Mouse (Mus musculus) megakaryocyte progenitor cell, adult 5-6 weeks (primary cell): Measurements from ENCODE around the gene Fam136a. TPM values are rescaled to one million over a fixed set of nuclear protein-coding genes. Genes with fewer than 3 reads are reported as not detected.
A peak's percentile ranks its signal among the peaks of the same experiment; 100 is the strongest.

Experiments
- ATAC-seq: replicated peaks from 2 replicates; pipeline ENCODE4 v1.8.0; 2016; ENCODE audit warnings: mild to moderate bottlenecking, moderate TSS enrichment, inconsistent platforms; ENCODE audit not compliant: poor library complexity
- total RNA-seq, 2 experiments: library from RNA; stranded (forward) in 1 of 2; stranded (reverse) in 1 of 2; fragments of 157-497, 149-512 nt in 1 of 2; fragments of 200-1000 nt in 1 of 2; gene quantifications; 2 replicates each; pipeline versions ENCODE4 v1.2.3 to v1.2.4; 2015 to 2017

Fam136a gene
- total RNA-seq, 2 experiments from 2014 or later, result 55.2 to 78.4 TPM

- peak; percentile 22 for ATAC-seq
Observed at GRCm38 (mm10) chr6:86395969-86396368, 30.5 kb downstream of the Fam136a start.

DNA sequence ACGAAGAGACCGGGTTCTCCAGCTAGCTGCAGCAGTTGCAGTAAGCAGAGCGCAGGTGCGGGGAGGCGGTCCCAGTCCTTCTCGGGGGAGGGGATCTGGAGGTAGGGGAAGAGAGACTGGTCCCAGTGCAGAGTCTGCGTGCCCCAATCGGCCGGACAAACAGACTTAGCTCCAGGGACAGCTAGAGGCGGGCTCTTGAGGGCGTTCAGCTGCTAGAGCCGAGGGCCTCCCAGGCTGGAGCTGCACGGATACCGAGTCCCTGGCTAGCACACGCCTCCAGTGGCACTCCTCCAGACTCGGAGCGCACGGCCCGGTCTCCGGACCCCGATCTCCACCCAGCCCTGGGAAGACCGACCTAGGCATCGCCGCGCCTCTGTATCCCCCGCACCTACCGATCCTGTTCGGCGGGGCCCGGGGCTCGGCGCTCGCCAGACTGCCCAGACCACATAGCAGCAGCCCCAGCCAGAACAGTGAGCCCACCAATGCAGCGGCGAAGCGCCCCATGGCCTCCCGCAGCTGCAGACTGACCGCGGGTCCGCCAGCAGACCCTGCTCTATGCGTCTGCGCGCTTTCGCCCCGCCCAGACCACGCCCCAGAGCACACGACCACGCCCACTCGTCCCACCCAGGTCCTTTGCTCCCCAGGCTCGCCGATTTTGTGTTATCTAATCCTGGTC is 31.3 kb downstream of the Fam136a start, which contains the start of gene Pcyox1:
Pcyox1 (minus strand) TSS at position 574 of the 676 bp plus-strand sequence.
- ATAC-seq, result peak; percentile 79

- no peak for ATAC-seq
Observed at GRCm38 (mm10) chr6:86397257-86397980, 32.0 kb downstream of the Fam136a start.

DNA sequence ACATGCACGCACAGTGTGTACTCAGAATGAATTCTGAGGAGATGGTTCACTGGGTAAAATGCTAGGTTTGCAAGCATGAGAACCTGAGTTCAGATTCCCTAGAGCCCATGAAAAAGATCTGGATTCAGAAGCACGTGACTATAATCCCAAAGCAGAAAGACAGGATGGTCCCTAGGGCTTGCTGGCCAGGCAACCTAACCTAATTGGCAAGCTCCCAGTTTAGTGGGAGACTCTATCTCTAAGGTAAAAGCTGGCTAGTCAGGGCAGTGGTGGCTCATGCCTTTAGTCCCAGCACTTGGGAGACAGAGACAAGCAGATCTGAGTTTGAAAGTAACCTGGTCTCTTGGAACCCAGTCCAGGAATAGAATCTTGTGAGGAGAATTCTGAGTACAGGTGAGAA is 33.5 kb downstream of the Fam136a start:
- ATAC-seq, result no peak

GRCm38 (mm10) chr6:86399995-86400394 is 34.5 kb downstream of the Fam136a start:
- ATAC-seq, result no peak

GRCm38 (mm10) chr6:86400972-86401371 is 35.5 kb downstream of the Fam136a start:
- ATAC-seq, result peak; percentile 59

- ATAC-seq, result no peak
Observed at GRCm38 (mm10) chr6:86402681-86403607, 37.5 kb downstream of the Fam136a start.

DNA sequence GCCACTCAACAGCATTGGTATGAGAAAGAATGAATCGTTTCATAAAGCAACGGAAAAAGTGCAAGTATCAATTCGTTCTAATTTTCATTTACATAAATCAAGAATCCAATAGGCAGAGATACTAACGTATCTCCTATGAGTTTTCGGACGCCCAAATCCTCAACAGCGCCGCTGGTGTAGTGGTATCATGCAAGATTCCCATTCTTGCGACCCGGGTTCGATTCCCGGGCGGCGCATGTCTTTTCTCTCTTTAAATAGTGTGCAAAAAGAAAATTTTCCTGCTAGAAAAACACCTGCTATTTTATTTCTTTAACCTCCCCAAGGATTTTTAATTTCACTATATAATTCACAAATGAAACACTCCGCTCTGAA is 38.3 kb downstream of the Fam136a start:
- ATAC-seq, result peak; percentile 59

- peak; percentile 87 for ATAC-seq
Observed at GRCm38 (mm10) chr6:86404100-86404861, 38.8 kb downstream of the Fam136a start, which contains the start of gene Tia1. Tia1 (plus strand) TSS chr6:86404219.

DNA sequence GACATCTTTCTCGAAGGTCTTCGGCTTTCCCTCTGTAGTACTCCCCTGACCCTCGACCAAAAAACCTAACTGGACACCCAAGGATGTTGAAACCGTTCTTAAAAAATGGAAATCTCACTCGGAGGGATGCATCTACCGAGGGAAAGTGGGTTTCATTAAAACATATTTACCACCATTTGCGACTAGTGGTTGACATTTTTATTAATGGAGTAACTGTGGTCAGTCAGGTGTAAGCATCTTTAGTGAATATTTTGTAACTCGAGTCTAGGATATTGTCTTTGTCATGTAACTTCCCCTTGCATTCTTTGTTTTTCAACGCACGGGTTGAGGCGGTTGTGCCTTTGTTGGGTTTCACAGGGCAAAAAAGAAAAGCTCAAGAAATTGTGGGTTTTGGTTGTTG is 39.5 kb downstream of the Fam136a start:
- ATAC-seq, result no peak

DNA sequence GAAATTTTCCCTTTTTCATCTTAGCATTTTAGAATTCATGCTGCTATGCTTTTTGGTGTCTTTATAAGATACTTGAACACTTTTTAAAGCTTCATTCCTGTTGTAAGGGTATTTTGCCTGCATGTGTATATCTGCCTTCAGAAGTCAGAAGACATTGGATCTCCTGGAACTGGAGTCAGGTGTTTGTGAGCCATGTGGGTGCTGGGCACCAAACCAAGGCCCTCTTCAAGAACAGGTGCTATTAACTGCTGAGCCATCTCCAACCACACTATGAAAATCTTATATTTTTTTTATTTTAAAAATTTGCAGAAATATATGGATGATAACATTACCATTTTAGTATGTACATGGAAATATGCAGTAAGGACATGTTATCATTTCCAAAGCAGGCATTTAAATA is 40.9 kb downstream of the Fam136a start:
- no peak for ATAC-seq

- peak; percentile 68 for ATAC-seq
Observed at GRCm38 (mm10) chr6:86418711-86419110, 53.3 kb downstream of the Fam136a start.

GRCm38 (mm10) chr6:86419239-86419638 is 53.8 kb downstream of the Fam136a start:
- no peak for ATAC-seq

Other genes starting within 250 kb of the Fam136a start
- 0.52 and 0.71 TPM in 2 replicates for gene Tgfa, start 170.4 kb upstream of the Fam136a start, total RNA-seq (2015)
- gene Tgfa, start 170.4 kb upstream of the Fam136a start, total RNA-seq (2017), result 0.20 TPM in 1 of 2 replicates, not detected in the other
- 520 and 538 TPM in 2 replicates for gene Snrpg, start 5.7 kb downstream of the Fam136a start, total RNA-seq (2015)
- 60.0 and 69.9 TPM in 2 replicates for gene Snrpg, start 5.7 kb downstream of the Fam136a start, total RNA-seq (2017)
- gene Pcyox1, start 31.5 kb downstream of the Fam136a start, total RNA-seq (2015), result 33.1 and 40.5 TPM in 2 replicates
- gene Pcyox1, start 31.5 kb downstream of the Fam136a start, total RNA-seq (2017), result 65.6 and 88.1 TPM in 2 replicates
- gene Tia1, start 38.6 kb downstream of the Fam136a start, total RNA-seq (2015), result 67.3 and 125 TPM in 2 replicates
- gene Tia1, start 38.6 kb downstream of the Fam136a start, total RNA-seq (2017), result 75.5 and 98.4 TPM in 2 replicates
- gene Gm44790, start 61.0 kb downstream of the Fam136a start, total RNA-seq (2015), result not detected in 2 replicates
- gene Gm44790, start 61.0 kb downstream of the Fam136a start, total RNA-seq (2017), result 1.8 TPM in 1 of 2 replicates, not detected in the other
- gene C87436, start 72.7 kb downstream of the Fam136a start, total RNA-seq (2015), result 27.1 and 45.4 TPM in 2 replicates
- 25.6 and 45.9 TPM in 2 replicates for gene C87436, start 72.7 kb downstream of the Fam136a start, total RNA-seq (2017)
- gene Pcbp1, start 160.7 kb downstream of the Fam136a start, total RNA-seq (2015), result 333 and 352 TPM in 2 replicates
- 107 and 114 TPM in 2 replicates for gene Pcbp1, start 160.7 kb downstream of the Fam136a start, total RNA-seq (2017)